Mouse (Mus musculus) forebrain, embryonic 15.5 days (tissue): ENCODE measurements around the gene Lmx1a. TPM values are rescaled to one million over a fixed set of nuclear protein-coding genes. Genes with fewer than 3 reads are reported as not detected.

ENCODE experiments used
- ATAC-seq: fragments of 200-750 bp; cut with Nextera tagmentation; replicated peaks from 2 replicates; pipeline ENCODE4 v1.8.0; 2017; ENCODE audit warnings: mild to moderate bottlenecking, moderate TSS enrichment, moderate library complexity
- H3K27ac ChIP-seq: fragments of 300-500 bp; sonication (generic); replicated peaks from 2 replicates; pipeline ENCODE4 v1.5.1; 2015; ENCODE audit warnings: mild to moderate bottlenecking, inconsistent platforms
- H3K27me3 ChIP-seq: fragments of 300-500 bp; sonication (generic); 2 replicates; pipeline ENCODE4 v1.6.1; 2015; ENCODE audit warnings: inconsistent platforms
- H3K36me3 ChIP-seq: fragments of 300-500 bp; sonication (generic); 2 replicates; pipeline ENCODE4 v1.6.1; 2015; ENCODE audit warnings: mild to moderate bottlenecking, inconsistent platforms
- H3K4me1 ChIP-seq: fragments of 300-500 bp; sonication (generic); 2 replicates; pipeline ENCODE4 v1.6.1; 2015; ENCODE audit warnings: inconsistent platforms
- H3K4me2 ChIP-seq: fragments of 300-500 bp; sonication (generic); replicated peaks from 2 replicates; pipeline ENCODE4 v1.6.1; 2015; ENCODE audit warnings: mild to moderate bottlenecking, inconsistent platforms
- H3K4me3 ChIP-seq: fragments of 300-500 bp; sonication (generic); 2 replicates; pipeline ENCODE4 v1.5.1; 2015; ENCODE audit warnings: mild to moderate bottlenecking, inconsistent platforms
- H3K9ac ChIP-seq: fragments of 300-500 bp; sonication (generic); replicated peaks from 2 replicates; pipeline ENCODE4 v1.6.1; 2015; ENCODE audit warnings: mild to moderate bottlenecking, inconsistent platforms
- H3K9me3 ChIP-seq: fragments of 300-500 bp; sonication (generic); 2 replicates; pipeline ENCODE4 v1.6.1; 2016; ENCODE audit warnings: inconsistent platforms
- WGBS: fragments of 180-500 bp; shearing (Covaris S2); methylation state at CpG from one replicate; pipeline ENCODE4 v1.1.7; 2015; ENCODE audit warnings: mixed read lengths; 5-methylcytosine and 5-hydroxymethylcytosine counted together
- polyA plus RNA-seq: library from polyadenylated mRNA; unstranded; fragments of >200 nt; fragmentation: Nextera tagmentation; extraction: Ambion mirVana; gene quantifications from 2 replicates; pipeline ENCODE4 v1.2.1, GENCODE M21; 2015

Gene Lmx1a
- polyA plus RNA-seq, 1 experiment from 2014 or later, result 3.7 TPM

- peak overlapping the region; percentile 59; the same call in 1 of the 2 replicates for H3K4me3 ChIP-seq
- H3K27me3 ChIP-seq, result no peaks in the 10 kb centered on the region
- 22% methylated on average over 4 of the region's 4 CpGs for WGBS
- H3K4me1 ChIP-seq, result peaks cover 21% of the 10 kb centered on the region
- H3K9me3 ChIP-seq, result no peaks in the 10 kb centered on the region
- H3K27ac ChIP-seq, result peak overlapping the region; percentile 92
- 0 out of 2 replicates have a peak overlapping the region, but pooled peaks have one; percentile 56 for H3K9ac ChIP-seq
- H3K4me2 ChIP-seq, result peak overlapping the region; percentile 88
- H3K36me3 ChIP-seq, result no peaks in the 10 kb centered on the region
- peak; percentile 7; the same call in 1 of the 2 replicates for ATAC-seq
Measured at GRCm38 (mm10) chr1:167801923-167802322, 112.9 kb downstream of the Lmx1a start.

DNA sequence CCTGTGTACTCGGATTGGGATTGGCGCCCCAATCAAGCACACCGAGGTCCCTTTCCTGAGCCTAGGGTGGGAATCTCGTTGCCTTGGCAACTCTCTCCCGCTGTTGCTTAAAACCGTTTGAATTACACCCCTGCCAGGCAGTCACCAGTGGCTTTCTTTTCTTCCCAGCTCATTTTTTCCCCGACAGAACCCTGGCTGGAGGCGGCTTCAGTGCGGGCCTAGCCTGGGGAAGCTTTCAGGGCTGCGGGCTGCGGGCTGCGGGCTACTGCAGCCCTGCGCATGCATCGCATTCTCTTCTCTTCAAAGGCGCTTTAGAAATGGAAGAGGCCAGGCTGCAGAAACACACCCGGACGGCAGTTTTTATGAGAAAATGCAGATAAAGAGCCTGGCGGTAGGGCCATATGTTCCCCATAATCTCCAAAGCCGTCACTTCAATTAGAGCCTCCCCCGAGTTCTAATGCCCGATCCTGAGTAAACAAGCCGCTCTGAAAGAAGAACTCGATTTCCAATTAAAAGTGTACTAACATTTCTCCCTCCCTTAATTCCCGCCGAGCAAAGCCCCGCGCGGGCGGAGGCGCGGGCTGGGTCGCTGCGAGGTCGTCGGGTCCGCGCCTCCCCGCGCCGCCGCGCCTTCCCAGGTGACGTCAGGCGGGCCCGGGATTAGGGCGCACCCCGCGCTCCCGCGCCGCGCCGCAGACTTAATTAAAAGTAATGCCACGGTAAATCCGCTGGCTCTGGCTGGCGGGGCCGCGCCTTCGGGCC lies 113.7 kb downstream of the Lmx1a start:
- peak overlapping the region; percentile 92 for H3K27ac ChIP-seq
- no peaks in the 10 kb centered on the region for H3K36me3 ChIP-seq
- H3K4me1 ChIP-seq, result peaks cover 21% of the 10 kb centered on the region
- under 1% methylated on average over 57 of the region's 59 CpGs for WGBS
- no peaks in the 10 kb centered on the region for H3K9me3 ChIP-seq
- peak overlapping the region; percentile 56 for H3K9ac ChIP-seq
- ATAC-seq, result peak; percentile 87
- peak overlapping the region; percentile 59 for H3K4me3 ChIP-seq
- H3K27me3 ChIP-seq, result no peaks in the 10 kb centered on the region
- H3K4me2 ChIP-seq, result peak overlapping the region; percentile 88

DNA sequence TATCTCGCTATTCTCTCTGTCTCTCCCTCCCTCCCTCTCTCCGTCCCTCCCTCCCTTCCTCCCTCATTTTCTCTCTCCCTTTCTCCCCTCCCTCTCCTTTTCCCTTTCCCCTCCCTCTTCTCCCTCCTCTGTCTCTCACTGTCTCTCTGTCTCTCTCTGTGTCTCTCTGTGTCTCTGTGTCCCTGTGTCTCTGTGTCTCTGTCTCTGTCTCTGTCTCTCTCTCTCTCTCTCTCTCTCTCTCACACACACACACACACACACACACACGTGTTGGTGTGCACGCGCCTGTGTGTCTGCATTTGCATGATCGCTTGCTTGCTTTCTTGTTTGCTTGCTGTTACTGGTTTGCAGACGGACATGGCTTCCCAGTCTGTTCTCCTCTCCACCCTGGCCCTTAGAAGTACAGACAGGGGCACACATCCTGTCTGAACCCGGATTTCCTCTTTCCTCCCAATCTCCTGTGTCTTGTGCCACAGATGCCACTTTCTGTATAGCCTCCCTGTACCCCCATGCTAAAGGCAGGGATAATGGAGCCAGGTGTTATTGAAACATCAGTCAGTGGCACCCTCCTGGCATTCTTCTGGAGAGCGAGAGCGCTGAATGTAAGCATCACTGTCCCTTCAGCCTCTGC lies 114.4 kb downstream of the Lmx1a start:
- 6% methylated on average over 10 of the region's 10 CpGs for WGBS
- Histone ChIP-seq H3K36me3 (no peaks in the 10 kb centered on the region), H3K4me3 (peak overlapping the region; percentile 59), H3K27ac (peak overlapping the region; percentile 92), H3K27me3 (no peaks in the 10 kb centered on the region), H3K4me2 (peak overlapping the region; percentile 88), H3K4me1 (peaks cover 21% of the 10 kb centered on the region), H3K9me3 (no peaks in the 10 kb centered on the region), H3K9ac (peak overlapping the region; percentile 56)
- ATAC-seq, result no peak

DNA sequence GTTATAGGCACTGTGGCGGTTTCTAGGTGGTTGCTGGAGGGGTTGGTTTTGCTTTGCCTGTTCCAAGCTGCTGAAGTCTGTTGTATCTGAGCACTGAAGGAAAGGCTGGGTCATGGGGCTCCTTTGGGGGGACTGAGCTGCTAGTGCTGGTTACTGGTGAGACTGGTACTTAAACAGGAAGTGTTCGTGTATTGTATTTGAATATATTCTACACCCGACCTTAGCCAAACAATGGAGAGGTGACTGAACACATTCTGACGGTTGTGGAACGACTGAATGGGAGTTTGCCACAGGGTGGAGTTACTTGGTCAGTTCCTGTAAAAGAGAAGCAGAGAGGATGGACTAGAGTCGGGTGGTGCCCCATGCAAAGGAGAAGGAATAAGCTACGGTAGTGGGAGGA lies 115.8 kb downstream of the Lmx1a start:
- peaks cover 21% of the 10 kb centered on the region for H3K4me1 ChIP-seq
- H3K4me2 ChIP-seq, result no peak overlapping the region
- H3K4me3 ChIP-seq, result no peak overlapping the region
- no peak for ATAC-seq
- no peaks in the 10 kb centered on the region for H3K27me3 ChIP-seq
- H3K36me3 ChIP-seq, result no peaks in the 10 kb centered on the region
- 57% methylated on average over 7 of the region's 7 CpGs for WGBS
- no peaks in the 10 kb centered on the region for H3K9me3 ChIP-seq
- no peak overlapping the region for H3K27ac ChIP-seq
- H3K9ac ChIP-seq, result no peak overlapping the region

DNA sequence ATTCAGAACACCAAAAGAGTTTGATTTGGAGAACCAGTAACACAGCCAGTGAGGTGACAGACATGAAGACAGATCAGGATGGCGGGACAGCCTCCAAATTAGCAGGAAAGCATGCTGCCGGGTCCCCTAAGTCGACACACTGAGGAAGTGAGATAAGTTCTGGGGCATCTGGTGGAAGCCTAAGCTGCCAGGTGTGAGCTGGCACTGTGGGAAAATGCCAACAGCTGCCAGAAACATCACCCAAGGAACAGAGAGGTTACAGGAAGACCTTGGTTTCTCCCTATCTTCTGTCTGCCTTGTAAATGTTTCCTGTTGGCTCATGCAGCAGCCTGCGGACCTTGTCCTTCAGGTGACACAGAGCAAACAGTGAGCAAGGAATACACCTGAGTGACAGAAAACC lies 122.1 kb downstream of the Lmx1a start:
- Histone ChIP-seq H3K9me3 (no peaks in the 10 kb centered on the region), H3K36me3 (no peaks in the 10 kb centered on the region), H3K9ac (no peak overlapping the region), H3K27ac (no peak overlapping the region), H3K4me3 (no peak overlapping the region), H3K4me2 (no peak overlapping the region), H3K27me3 (no peaks in the 10 kb centered on the region), H3K4me1 (no peaks in the 10 kb centered on the region)
- ATAC-seq, result no peak
- WGBS, result 85% methylated on average over 4 of the region's 4 CpGs

DNA sequence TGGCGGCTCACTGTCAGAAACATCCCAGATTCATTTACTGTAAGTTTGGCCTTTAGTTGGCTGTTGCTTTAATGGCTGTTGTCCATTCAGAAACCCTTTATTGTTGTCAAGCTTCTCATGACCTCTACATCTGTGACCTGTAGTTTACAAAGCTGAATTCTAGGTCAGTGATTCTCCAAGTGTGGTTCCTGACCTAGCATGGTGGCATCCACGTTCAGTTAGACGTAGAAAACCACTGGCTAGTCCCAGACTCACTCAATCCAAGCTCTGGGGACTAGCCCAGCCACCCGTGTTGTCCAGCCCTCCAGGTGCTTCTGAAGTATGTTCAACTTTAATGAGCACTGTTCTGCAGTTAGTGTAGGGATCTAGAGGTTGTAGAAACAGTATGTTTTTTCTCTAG lies 126.1 kb downstream of the Lmx1a start:
- Histone ChIP-seq H3K27ac (no peak overlapping the region), H3K4me1 (peaks cover 7% of the 10 kb centered on the region; the same call in 1 of the 2 replicates), H3K4me2 (no peak overlapping the region), H3K36me3 (no peaks in the 10 kb centered on the region), H3K9ac (no peak overlapping the region), H3K4me3 (no peak overlapping the region), H3K9me3 (no peaks in the 10 kb centered on the region), H3K27me3 (no peaks in the 10 kb centered on the region)
- ATAC-seq, result no peak
- WGBS, result 84% methylated on average over 4 of the region's 4 CpGs

- H3K27ac ChIP-seq, result no peak overlapping the region
- H3K4me3 ChIP-seq, result no peak overlapping the region
- no peaks in the 10 kb centered on the region for H3K36me3 ChIP-seq
- no peak overlapping the region for H3K9ac ChIP-seq
- 19% methylated on average over 6 of the region's 6 CpGs for WGBS
- H3K4me1 ChIP-seq, result peaks cover 7% of the 10 kb centered on the region; the same call in 1 of the 2 replicates
- no peak overlapping the region for H3K4me2 ChIP-seq
- H3K9me3 ChIP-seq, result no peaks in the 10 kb centered on the region
- ATAC-seq, result no peak
- H3K27me3 ChIP-seq, result no peaks in the 10 kb centered on the region
Measured at GRCm38 (mm10) chr1:167817028-167817427, 128.0 kb downstream of the Lmx1a start.

GRCm38 (mm10) chr1:167817616-167818015 lies 128.6 kb downstream of the Lmx1a start:
- H3K27ac ChIP-seq, result no peak overlapping the region
- no peaks in the 10 kb centered on the region for H3K27me3 ChIP-seq
- H3K4me1 ChIP-seq, result peaks cover 7% of the 10 kb centered on the region; the same call in 1 of the 2 replicates
- no peaks in the 10 kb centered on the region for H3K36me3 ChIP-seq
- H3K9ac ChIP-seq, result no peak overlapping the region
- H3K4me3 ChIP-seq, result no peak overlapping the region
- H3K4me2 ChIP-seq, result no peak overlapping the region
- no peaks in the 10 kb centered on the region for H3K9me3 ChIP-seq
- no peak for ATAC-seq
- 4% methylated on average over 1 of the region's 1 CpGs for WGBS

GRCm38 (mm10) chr1:167820031-167820430 lies 131.0 kb downstream of the Lmx1a start:
- no peaks in the 10 kb centered on the region for H3K36me3 ChIP-seq
- H3K4me3 ChIP-seq, result no peak overlapping the region
- no peak for ATAC-seq
- 96% methylated on average over 6 of the region's 6 CpGs for WGBS
- H3K27me3 ChIP-seq, result no peaks in the 10 kb centered on the region
- H3K4me1 ChIP-seq, result peaks cover 7% of the 10 kb centered on the region; the same call in 1 of the 2 replicates
- no peak overlapping the region for H3K4me2 ChIP-seq
- H3K9me3 ChIP-seq, result no peaks in the 10 kb centered on the region
- H3K9ac ChIP-seq, result no peak overlapping the region
- H3K27ac ChIP-seq, result no peak overlapping the region

- no peak for ATAC-seq
- Histone ChIP-seq H3K9me3 (no peaks in the 10 kb centered on the region), H3K4me1 (peaks cover 7% of the 10 kb centered on the region; the same call in 1 of the 2 replicates), H3K27me3 (no peaks in the 10 kb centered on the region), H3K4me3 (no peak overlapping the region), H3K9ac (no peak overlapping the region), H3K27ac (no peak overlapping the region), H3K4me2 (no peak overlapping the region), H3K36me3 (no peaks in the 10 kb centered on the region)
- 81% methylated on average over 1 of the region's 1 CpGs for WGBS
Measured at GRCm38 (mm10) chr1:167821125-167821524, 132.1 kb downstream of the Lmx1a start.

DNA sequence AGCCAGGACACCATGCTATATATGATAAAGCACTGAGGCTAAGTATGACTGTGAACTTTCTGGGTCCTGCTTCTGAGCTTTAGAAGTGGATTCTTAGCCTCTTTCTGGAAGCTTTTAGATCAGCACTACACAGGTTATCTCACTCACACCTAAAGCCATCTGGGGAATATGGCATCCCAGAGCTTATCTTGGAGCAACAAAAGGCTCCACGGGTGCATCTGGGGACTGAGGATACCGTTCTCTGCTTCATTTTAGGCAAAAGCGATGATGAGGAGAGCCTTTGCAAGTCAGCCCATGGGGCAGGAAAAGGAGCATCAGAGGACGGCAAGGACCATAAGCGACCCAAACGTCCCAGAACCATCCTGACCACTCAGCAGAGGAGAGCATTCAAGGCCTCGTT lies 141.3 kb downstream of the Lmx1a start:
- no peak for ATAC-seq
- Histone ChIP-seq H3K36me3 (no peaks in the 10 kb centered on the region), H3K9me3 (no peaks in the 10 kb centered on the region), H3K4me3 (no peak overlapping the region), H3K4me2 (no peak overlapping the region), H3K27me3 (no peaks in the 10 kb centered on the region), H3K27ac (no peak overlapping the region), H3K9ac (no peak overlapping the region), H3K4me1 (no peaks in the 10 kb centered on the region)
- WGBS, result 90% methylated on average over 7 of the region's 7 CpGs

DNA sequence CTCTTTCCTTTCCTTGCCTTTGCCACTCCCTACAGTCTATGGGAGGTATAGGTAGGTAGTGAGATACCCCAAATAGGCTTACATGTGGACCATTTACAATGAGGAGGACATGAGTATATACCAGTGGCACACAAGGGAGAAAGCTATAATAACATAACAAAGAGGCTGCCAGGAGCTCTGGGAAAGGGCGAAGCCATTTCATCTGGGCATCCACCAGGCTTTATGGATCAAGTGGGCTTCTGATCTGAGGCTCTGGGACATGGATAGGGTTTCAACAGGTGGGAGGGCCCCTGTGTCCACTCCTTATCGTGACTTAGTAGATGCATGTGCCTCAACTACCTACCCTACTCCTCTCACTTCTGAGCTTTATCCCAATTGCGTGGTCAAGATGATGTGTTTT lies 142.6 kb downstream of the Lmx1a start:
- no peak for ATAC-seq
- Histone ChIP-seq H3K9ac (no peak overlapping the region), H3K27me3 (no peaks in the 10 kb centered on the region), H3K36me3 (no peaks in the 10 kb centered on the region), H3K4me3 (no peak overlapping the region), H3K4me2 (no peak overlapping the region), H3K9me3 (no peaks in the 10 kb centered on the region), H3K27ac (no peak overlapping the region), H3K4me1 (no peaks in the 10 kb centered on the region)
- 92% methylated on average over 3 of the region's 3 CpGs for WGBS
